Mouse (Mus musculus) thymus, adult 2 months (tissue): ENCODE data around the gene Rell1. TPM values are rescaled to one million over a fixed set of nuclear protein-coding genes. Genes with fewer than 3 reads are reported as not detected.

Experiments
- DNase-seq: peaks from one replicate; pipeline ENCODE4 v3.0.0; 2021
- H3K27ac ChIP-seq: fragments of 200-500 bp; 2 replicates; pipeline ENCODE4 v1.5.1; 2012; ENCODE audit warnings: low read length, control low read depth; ENCODE audit not compliant: control insufficient read depth, insufficient read depth
- H3K27me3 ChIP-seq: fragments of 200-500 bp; 2 replicates; pipeline ENCODE4 v1.6.1; 2012; ENCODE audit warnings: mild to moderate bottlenecking, low read length, moderate library complexity, mixed read lengths; ENCODE audit not compliant: control insufficient read depth, insufficient read depth
- H3K36me3 ChIP-seq: fragments of 200-500 bp; 2 replicates; pipeline ENCODE4 v1.6.1; 2012; ENCODE audit warnings: mild to moderate bottlenecking, low read length, moderate library complexity; ENCODE audit not compliant: control insufficient read depth, insufficient read depth
- H3K4me1 ChIP-seq: fragments of 200-500 bp; replicated peaks from 2 replicates; pipeline ENCODE4 v1.6.1; 2012; ENCODE audit warnings: low read length; ENCODE audit not compliant: control insufficient read depth, insufficient read depth
- H3K4me3 ChIP-seq: fragments of 200-500 bp; 2 replicates; pipeline ENCODE4 v1.5.1; 2012; ENCODE audit warnings: mild to moderate bottlenecking, low read length, control low read depth, moderate library complexity; ENCODE audit not compliant: control insufficient read depth, insufficient read depth
- CTCF ChIP-seq: fragments of 200-500 bp; IDR thresholded peaks from 2 replicates; pipeline ENCODE4 v1.5.1; 2012; ENCODE audit warnings: mild to moderate bottlenecking, control low read depth, low read length, moderate library complexity, borderline replicate concordance; ENCODE audit not compliant: control insufficient read depth, poor library complexity, insufficient read depth; ENCODE audit errors: extremely low read depth
- POLR2A ChIP-seq: fragments of 200-500 bp; IDR thresholded peaks from 2 replicates; pipeline ENCODE4 v1.6.1; 2012; ENCODE audit warnings: mild to moderate bottlenecking, low read length, control low read depth, moderate library complexity; ENCODE audit not compliant: control insufficient read depth, poor library complexity, insufficient read depth; ENCODE audit errors: extremely low read depth
- WGBS: fragments of 180-500 bp; shearing (Covaris S2); methylation state at CpG from one replicate; pipeline ENCODE4 v1.1.7; 2018; 5-methylcytosine and 5-hydroxymethylcytosine counted together
- polyA plus RNA-seq: library from polyadenylated mRNA; depleted of rRNA; stranded (reverse); fragments of >200 nt; gene quantifications from 2 replicates; pipeline ENCODE4 v1.2.3, GENCODE M21; 2012; rRNA removed

Rell1 gene
- polyA plus RNA-seq = 10.8 and 11.7 TPM in 2 replicates

GRCm38 (mm10) chr5:63968443-63969415 lies at the start of gene Rell1:
Gene Rell1 (minus strand): TSS chr5:63968897.
- DNase-seq = peak; percentile 99
- Histone ChIP-seq H3K4me1 (peaks cover 12% of the 10 kb centered on the region), H3K27ac (peak within 1 kb of the TSS; percentile 35; the same call in 1 of the 2 replicates), H3K36me3 (no peaks in the 10 kb centered on the region), H3K27me3 (no peaks in the 10 kb centered on the region), H3K4me3 (peak within 1 kb of the TSS; percentile 81)
- TF ChIP-seq CTCF (no peak; the same call in 1 of the 2 replicates), POLR2A (peak; percentile 19; the same call in 1 of the 2 replicates)
- WGBS = 1% methylated on average over 85 of the region's 85 CpGs

GRCm38 (mm10) chr5:64012596-64013366 lies 44.1 kb upstream of the Rell1 start:
- Histone ChIP-seq H3K36me3 (no peaks in the 10 kb centered on the region), H3K27me3 (no peaks in the 10 kb centered on the region), H3K4me1 (no peaks in the 10 kb centered on the region), H3K4me3 (no peak overlapping the region), H3K27ac (no peak overlapping the region)
- TF ChIP-seq CTCF = no peak
- no peak for DNase-seq
- WGBS = 93% methylated on average over 13 of the region's 13 CpGs

GRCm38 (mm10) chr5:64006548-64006947 lies 37.9 kb upstream of the Rell1 start:
- DNase-seq = no peak

GRCm38 (mm10) chr5:64003302-64003701 lies 34.6 kb upstream of the Rell1 start:
- H3K4me3 ChIP-seq = no peak overlapping the region
- TF ChIP-seq CTCF (no peak), POLR2A (no peak)
- 95% methylated on average over 8 of the region's 8 CpGs for WGBS
- H3K36me3 ChIP-seq = no peaks in the 10 kb centered on the region
- no peaks in the 10 kb centered on the region for H3K4me1 ChIP-seq
- no peak overlapping the region for H3K27ac ChIP-seq
- no peak for DNase-seq
- H3K27me3 ChIP-seq = no peaks in the 10 kb centered on the region

More at GRCm38 (mm10) chr5:64006548-64006947, 37.9 kb upstream of the Rell1 start:
- Histone ChIP-seq H3K36me3 (no peaks in the 10 kb centered on the region), H3K4me1 (no peaks in the 10 kb centered on the region), H3K27ac (no peak overlapping the region), H3K4me3 (no peak overlapping the region), H3K27me3 (no peaks in the 10 kb centered on the region)
- WGBS = 91% methylated on average over 4 of the region's 4 CpGs
- no peak for TF ChIP-seq POLR2A
- no peak for TF ChIP-seq CTCF

- H3K4me1 ChIP-seq = no peaks in the 10 kb centered on the region
- H3K4me3 ChIP-seq = no peak overlapping the region
- WGBS = 90% methylated on average over 3 of the region's 3 CpGs
Measured at GRCm38 (mm10) chr5:63993865-63994264, 25.2 kb upstream of the Rell1 start.

GRCm38 (mm10) chr5:63990675-63991074 lies 22.0 kb upstream of the Rell1 start:
- Histone ChIP-seq H3K4me1 (no peaks in the 10 kb centered on the region), H3K4me3 (no peak overlapping the region), H3K27me3 (no peaks in the 10 kb centered on the region; the same call in 1 of the 2 replicates), H3K27ac (no peak overlapping the region), H3K36me3 (no peaks in the 10 kb centered on the region)
- TF ChIP-seq POLR2A (no peak), CTCF (no peak)
- DNase-seq = no peak
- 51% methylated on average over 3 of the region's 3 CpGs for WGBS

More at GRCm38 (mm10) chr5:63993865-63994264, 25.2 kb upstream of the Rell1 start:
- TF ChIP-seq CTCF = no peak
- no peak for TF ChIP-seq POLR2A
- no peak overlapping the region for H3K27ac ChIP-seq
- no peaks in the 10 kb centered on the region for H3K27me3 ChIP-seq
- no peak for DNase-seq
- no peaks in the 10 kb centered on the region for H3K36me3 ChIP-seq
